Mouse (Mus musculus) forebrain, embryonic 14.5 days (tissue): ENCODE results near the gene 4930432K21Rik. TPM values are rescaled to one million over a fixed set of nuclear protein-coding genes. Genes with fewer than 3 reads are reported as not detected.

Experiments
- ATAC-seq: fragments of 200-750 bp; cut with Nextera tagmentation; 2 replicates; pipeline ENCODE4 v1.8.0; 2017; ENCODE audit warnings: mild to moderate bottlenecking, moderate library complexity
- DNase-seq: peaks from one replicate; pipeline ENCODE4 v3.0.0-alpha.2; 2015; ENCODE audit warnings: low spot score
- H3K27ac ChIP-seq: fragments of 300-500 bp; sonication (generic); 2 replicates; pipeline ENCODE4 v1.5.1; 2014; ENCODE audit warnings: low read depth, mild to moderate bottlenecking, control low read depth, low read length, moderate library complexity
- H3K27me3 ChIP-seq: fragments of 300-500 bp; sonication (generic); replicated peaks from 2 replicates; pipeline ENCODE4 v1.6.1; 2014; ENCODE audit warnings: low read length, control low read depth, mixed read lengths; ENCODE audit not compliant: control insufficient read depth, insufficient read depth
- H3K36me3 ChIP-seq: fragments of 300-500 bp; sonication (generic); 2 replicates; pipeline ENCODE4 v1.6.1; 2014; ENCODE audit warnings: low read length, control low read depth; ENCODE audit not compliant: control insufficient read depth, insufficient read depth
- H3K4me1 ChIP-seq: fragments of 300-500 bp; sonication (generic); 2 replicates; pipeline ENCODE4 v1.6.1; 2014; ENCODE audit warnings: antibody characterized with exemption, low read length, control low read depth; ENCODE audit not compliant: control insufficient read depth, insufficient read depth
- H3K4me2 ChIP-seq: fragments of 300-500 bp; sonication (generic); 2 replicates; pipeline ENCODE4 v1.6.1; 2014; ENCODE audit warnings: mild to moderate bottlenecking, control low read depth, low read length
- H3K4me3 ChIP-seq: fragments of 300-500 bp; sonication (generic); 2 replicates; pipeline ENCODE4 v1.5.1; 2014; ENCODE audit warnings: low read depth, low read length, control low read depth
- H3K9ac ChIP-seq: fragments of 300-500 bp; sonication (generic); 2 replicates; pipeline ENCODE4 v1.6.1; 2014; ENCODE audit warnings: mild to moderate bottlenecking, low read length, control low read depth, moderate library complexity
- H3K9me3 ChIP-seq: fragments of 300-500 bp; sonication (generic); replicated peaks from 2 replicates; pipeline ENCODE4 v1.6.1; 2016; ENCODE audit warnings: low read length, control low read depth, mixed read lengths; ENCODE audit not compliant: control insufficient read depth
- WGBS: fragments of 180-500 bp; shearing (Covaris S2); extraction: QIAGEN DNeasy Blood & Tissue Kit; methylation state at CpG from one replicate; pipeline ENCODE4 v1.1.7; 2014; 5-methylcytosine and 5-hydroxymethylcytosine counted together
- polyA plus RNA-seq: library from polyadenylated mRNA; unstranded; fragments of >200 nt; fragmentation: Nextera tagmentation; extraction: Ambion mirVana; gene quantifications from 2 replicates; pipeline ENCODE4 v1.2.1, GENCODE M21; 2014

The 4930432K21Rik gene
- 1.7 and 2.3 TPM in 2 replicates for polyA plus RNA-seq

GRCm38 (mm10) chr8:84147769-84148530, at the start of gene 4930432K21Rik, which contains the start of gene Cc2d1a:
4930432K21Rik (plus strand) TSS chr8:84148025.
Cc2d1a (minus strand) TSS chr8:84147936.
- ATAC-seq (peak; percentile 97), DNase-seq (peak; percentile 98)
- Histone ChIP-seq H3K9me3 (no peaks in the 10 kb centered on the region), H3K4me2 (peak within 1 kb of the TSS; percentile 83), H3K4me3 (peak within 1 kb of the TSS; percentile 69), H3K4me1 (peaks cover 11% of the 10 kb centered on the region), H3K27me3 (no peaks in the 10 kb centered on the region), H3K36me3 (peaks cover 16% of the 10 kb centered on the region), H3K9ac (peak within 1 kb of the TSS; percentile 87), H3K27ac (no peak within 1 kb of the TSS)
- WGBS, result 21% methylated on average over 45 of the region's 49 CpGs

GRCm38 (mm10) chr8:84098376-84098775, 49.4 kb upstream of the 4930432K21Rik start:
- no peaks in the 10 kb centered on the region for H3K9me3 ChIP-seq
- WGBS, result 96% methylated on average over 7 of the region's 7 CpGs
- no peak for DNase-seq
- peaks cover 84% of the 10 kb centered on the region for H3K36me3 ChIP-seq
- no peak overlapping the region for H3K4me3 ChIP-seq
- H3K4me1 ChIP-seq, result peaks cover 7% of the 10 kb centered on the region
- no peak overlapping the region for H3K27ac ChIP-seq
- no peaks in the 10 kb centered on the region for H3K27me3 ChIP-seq
- no peak for ATAC-seq
- H3K9ac ChIP-seq, result no peak overlapping the region
- H3K4me2 ChIP-seq, result no peak overlapping the region

DNA sequence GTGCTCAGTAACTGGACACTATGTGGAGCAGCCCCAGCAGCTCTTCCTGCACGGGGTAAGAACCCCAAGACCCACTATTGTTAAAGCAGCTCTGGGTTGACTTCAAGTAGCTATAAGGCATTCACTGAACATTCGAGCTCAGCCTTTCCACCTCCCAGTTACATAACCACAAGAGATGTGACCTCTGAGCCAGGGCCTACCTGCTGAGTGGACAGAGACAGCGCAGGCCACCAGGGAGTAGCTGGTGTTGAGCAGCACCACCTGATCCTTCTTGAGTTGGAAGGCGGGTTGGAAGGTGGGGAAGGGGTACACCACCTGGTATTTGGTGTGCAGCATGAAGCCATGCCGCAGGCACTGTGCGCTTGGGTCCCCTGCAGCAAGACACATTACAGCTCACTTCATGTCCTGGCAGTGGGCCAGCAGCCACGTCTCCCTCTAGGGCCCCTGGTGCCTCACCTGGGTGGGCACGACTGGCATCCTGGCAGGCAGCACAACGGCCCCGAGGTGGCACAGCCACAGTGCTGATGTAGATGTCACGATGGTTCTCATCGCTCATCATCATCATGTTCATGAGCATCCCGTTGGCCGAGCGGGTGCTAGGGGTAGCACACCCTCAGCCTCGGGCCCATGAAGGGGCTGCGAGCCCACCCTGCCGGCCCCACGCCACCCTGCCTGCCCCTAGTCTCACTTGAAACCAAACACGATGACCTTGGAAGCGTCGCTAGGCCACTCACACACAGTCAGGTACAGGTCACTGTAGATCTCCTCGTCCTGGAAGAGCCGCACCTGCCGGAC, 46.2 kb upstream of the 4930432K21Rik start:
- WGBS, result 92% methylated on average over 25 of the region's 25 CpGs
- H3K27me3 ChIP-seq, result no peaks in the 10 kb centered on the region
- H3K4me3 ChIP-seq, result no peak overlapping the region
- no peak overlapping the region for H3K9ac ChIP-seq
- ATAC-seq (no peak), DNase-seq (no peak)
- peaks cover 14% of the 10 kb centered on the region for H3K4me1 ChIP-seq
- H3K27ac ChIP-seq, result no peak overlapping the region
- no peaks in the 10 kb centered on the region for H3K9me3 ChIP-seq
- H3K36me3 ChIP-seq, result peaks cover 54% of the 10 kb centered on the region
- no peak overlapping the region for H3K4me2 ChIP-seq

DNA sequence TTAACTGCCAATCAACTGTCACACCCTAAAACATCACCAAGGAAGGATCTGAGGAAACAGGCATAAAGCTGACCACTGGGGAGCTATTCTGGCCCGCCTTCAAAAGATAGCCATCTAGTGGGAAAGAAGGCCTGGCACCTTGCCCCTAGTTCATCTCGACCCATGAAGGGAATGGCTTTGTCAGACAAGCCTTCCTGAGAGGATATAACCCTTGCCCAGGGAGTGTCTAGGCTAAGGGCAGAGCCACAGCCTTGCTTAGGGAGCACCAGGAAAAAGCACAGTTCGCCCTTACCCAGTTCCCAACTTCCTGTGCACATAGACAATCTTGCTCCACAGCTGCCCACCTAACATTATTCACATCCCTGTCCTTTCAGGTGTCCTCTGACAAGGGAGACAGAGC, 44.2 kb upstream of the 4930432K21Rik start:
- Histone ChIP-seq H3K27ac (peak overlapping the region; percentile 88; the same call in 1 of the 2 replicates), H3K36me3 (peaks cover 35% of the 10 kb centered on the region), H3K9me3 (no peaks in the 10 kb centered on the region), H3K4me2 (peak overlapping the region; percentile 63), H3K27me3 (no peaks in the 10 kb centered on the region), H3K4me1 (peaks cover 14% of the 10 kb centered on the region), H3K4me3 (peak overlapping the region; percentile 61), H3K9ac (peak overlapping the region; percentile 81)
- no peak for ATAC-seq
- DNase-seq, result no peak
- 54% methylated on average over 3 of the region's 3 CpGs for WGBS

GRCm38 (mm10) chr8:84104221-84104620, 43.6 kb upstream of the 4930432K21Rik start:
- DNase-seq (peak; percentile 67), ATAC-seq (peak; percentile 71)
- under 1% methylated on average over 21 of the region's 29 CpGs for WGBS
- Histone ChIP-seq H3K4me3 (peak overlapping the region; percentile 61), H3K27ac (peak overlapping the region; percentile 88), H3K9me3 (no peaks in the 10 kb centered on the region), H3K4me1 (peaks cover 14% of the 10 kb centered on the region), H3K27me3 (no peaks in the 10 kb centered on the region), H3K4me2 (peak overlapping the region; percentile 63), H3K9ac (peak overlapping the region; percentile 81), H3K36me3 (peaks cover 29% of the 10 kb centered on the region)

DNA sequence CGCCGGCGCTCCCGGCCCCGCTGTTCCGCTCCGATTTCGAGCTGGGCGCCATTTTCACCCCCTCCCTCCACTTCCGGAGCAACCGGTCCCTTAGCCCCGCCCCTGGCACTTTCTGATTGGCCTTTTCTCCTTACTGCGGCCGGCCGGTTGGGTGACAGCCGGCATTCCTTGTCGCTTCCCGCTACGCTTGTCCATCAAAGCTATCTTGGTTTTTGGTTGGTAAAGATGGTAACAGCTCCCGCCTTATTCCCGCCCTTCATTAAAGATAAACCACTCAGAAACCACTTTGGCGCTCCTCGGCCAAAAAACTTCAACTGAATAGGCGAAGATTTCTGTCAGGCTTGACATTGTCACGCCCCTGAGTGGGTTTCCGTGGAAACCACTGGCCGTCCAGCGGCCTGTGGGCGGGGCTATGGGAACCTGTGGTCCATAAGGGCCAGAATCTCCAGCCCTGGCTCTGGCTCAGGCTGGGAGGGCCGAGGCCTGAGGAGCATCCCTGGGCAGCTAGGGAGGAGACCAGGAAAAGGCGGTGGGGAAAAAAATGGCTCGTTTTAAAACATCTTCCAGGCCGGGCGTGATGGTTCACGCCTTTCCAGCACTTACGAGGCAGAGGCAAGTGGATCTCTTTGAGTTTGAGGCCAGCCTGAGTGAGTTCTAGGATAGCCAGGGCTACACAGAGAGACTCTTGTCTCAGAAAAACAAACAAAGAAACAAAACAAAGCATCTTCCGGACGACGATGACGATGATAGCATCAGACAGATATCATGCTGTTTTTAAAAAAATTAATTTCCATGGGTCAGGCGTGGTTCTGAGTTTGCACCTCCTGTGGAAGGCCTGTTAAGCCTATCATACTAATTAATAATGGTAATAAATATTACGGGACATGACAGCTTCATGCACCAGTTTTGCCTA, 42.9 kb upstream of the 4930432K21Rik start, which contains the start of gene Dcaf15:
TSS of gene Dcaf15 (minus strand) at position 72 of the 913 bp plus-strand sequence.
- peak within 1 kb of the TSS; percentile 81 for H3K9ac ChIP-seq
- WGBS, result 7% methylated on average over 42 of the region's 42 CpGs
- peaks cover 14% of the 10 kb centered on the region for H3K4me1 ChIP-seq
- DNase-seq (peak; percentile 100), ATAC-seq (peak; percentile 97)
- H3K9me3 ChIP-seq, result no peaks in the 10 kb centered on the region
- peak within 1 kb of the TSS; percentile 88 for H3K27ac ChIP-seq
- peak within 1 kb of the TSS; percentile 63 for H3K4me2 ChIP-seq
- peak within 1 kb of the TSS; percentile 61 for H3K4me3 ChIP-seq
- peaks cover 23% of the 10 kb centered on the region for H3K36me3 ChIP-seq
- no peaks in the 10 kb centered on the region for H3K27me3 ChIP-seq

GRCm38 (mm10) chr8:84105676-84106075, 42.1 kb upstream of the 4930432K21Rik start:
- no peak for ATAC-seq
- Histone ChIP-seq H3K4me2 (no peak overlapping the region; the same call in 1 of the 2 replicates), H3K4me3 (no peak overlapping the region), H3K9me3 (no peaks in the 10 kb centered on the region), H3K9ac (no peak overlapping the region), H3K27ac (no peak overlapping the region), H3K36me3 (peaks cover 17% of the 10 kb centered on the region), H3K27me3 (no peaks in the 10 kb centered on the region), H3K4me1 (peaks cover 14% of the 10 kb centered on the region)
- no peak for DNase-seq
- 88% methylated on average over 2 of the region's 2 CpGs for WGBS
